Mouse (Mus musculus) limb, embryonic 15.5 days (tissue): ENCODE results near the gene Ppp2r5b. TPM values are rescaled to one million over a fixed set of nuclear protein-coding genes. Genes with fewer than 3 reads are reported as not detected.

Source experiments
- ATAC-seq: fragments of 200-750 bp; cut with Nextera tagmentation; 2 replicates; pipeline ENCODE4 v1.8.0; 2017; ENCODE audit warnings: low read depth, moderate TSS enrichment; ENCODE audit not compliant: insufficient number of reproducible peaks, low FRiP score, low TSS enrichment
- H3K27ac ChIP-seq: fragments of 300-500 bp; sonication (generic); 2 replicates; pipeline ENCODE4 v1.5.1; 2015; ENCODE audit warnings: moderate library complexity, mild to moderate bottlenecking, inconsistent platforms
- H3K27me3 ChIP-seq: fragments of 300-500 bp; sonication (generic); 2 replicates; pipeline ENCODE4 v1.6.1; 2015; ENCODE audit warnings: inconsistent platforms
- H3K36me3 ChIP-seq: fragments of 300-500 bp; sonication (generic); 2 replicates; pipeline ENCODE4 v1.6.1; 2015; ENCODE audit warnings: inconsistent platforms
- H3K4me1 ChIP-seq: fragments of 300-500 bp; sonication (generic); 2 replicates; pipeline ENCODE4 v1.6.1; 2015; ENCODE audit warnings: inconsistent platforms
- H3K4me2 ChIP-seq: fragments of 300-500 bp; sonication (generic); 2 replicates; pipeline ENCODE4 v1.6.1; 2015; ENCODE audit warnings: mild to moderate bottlenecking, inconsistent platforms
- H3K4me3 ChIP-seq: fragments of 300-500 bp; sonication (generic); 2 replicates; pipeline ENCODE4 v1.5.1; 2015; ENCODE audit warnings: mild to moderate bottlenecking, inconsistent platforms
- H3K9ac ChIP-seq: fragments of 300-500 bp; sonication (generic); 2 replicates; pipeline ENCODE4 v1.6.1; 2015; ENCODE audit warnings: inconsistent platforms
- H3K9me3 ChIP-seq: fragments of 300-500 bp; sonication (generic); 2 replicates; pipeline ENCODE4 v1.6.1; 2016; ENCODE audit warnings: inconsistent platforms
- WGBS: fragments of 180-500 bp; shearing (Covaris S2); methylation state at CpG from one replicate; pipeline ENCODE4 v1.1.7; 2015; 5-methylcytosine and 5-hydroxymethylcytosine counted together
- polyA plus RNA-seq: library from polyadenylated mRNA; unstranded; fragments of >200 nt; fragmentation: Nextera tagmentation; extraction: Ambion mirVana; gene quantifications from 2 replicates; pipeline ENCODE4 v1.2.1, GENCODE M21; 2015

The Ppp2r5b gene
- polyA plus RNA-seq, 1 experiment from 2014 or later, result 26.1 TPM

GRCm38 (mm10) chr19:6243226-6243625 is 7.6 kb upstream of the Ppp2r5b start:
- WGBS, result 82% methylated on average over 5 of the region's 5 CpGs
- H3K27me3 ChIP-seq, result no peaks in the 10 kb centered on the region
- no peak overlapping the region for H3K27ac ChIP-seq
- H3K9ac ChIP-seq, result no peak overlapping the region
- H3K4me3 ChIP-seq, result no peak overlapping the region
- H3K9me3 ChIP-seq, result no peaks in the 10 kb centered on the region
- H3K4me1 ChIP-seq, result peaks cover 15% of the 10 kb centered on the region
- no peak overlapping the region for H3K4me2 ChIP-seq
- H3K36me3 ChIP-seq, result peaks cover 47% of the 10 kb centered on the region
- no peak for ATAC-seq

- WGBS, result 0% methylated on average over 4 of the region's 4 CpGs
- peaks cover 15% of the 10 kb centered on the region for H3K4me1 ChIP-seq
- H3K36me3 ChIP-seq, result peaks cover 37% of the 10 kb centered on the region
- peak; percentile 15; the same call in 1 of the 2 replicates for ATAC-seq
- peak overlapping the region; percentile 84 for H3K9ac ChIP-seq
- H3K27me3 ChIP-seq, result no peaks in the 10 kb centered on the region
- peak overlapping the region; percentile 84 for H3K4me3 ChIP-seq
- no peaks in the 10 kb centered on the region for H3K9me3 ChIP-seq
- peak overlapping the region; percentile 85 for H3K4me2 ChIP-seq
- H3K27ac ChIP-seq, result peak overlapping the region; percentile 75
Observed at GRCm38 (mm10) chr19:6242281-6242680, 6.6 kb upstream of the Ppp2r5b start.

GRCm38 (mm10) chr19:6241274-6242107 is 5.8 kb upstream of the Ppp2r5b start, which contains the start of gene Atg2a:
Gene Atg2a, plus strand, starts transcription at chr19:6241668.
- peak within 1 kb of the TSS; percentile 85 for H3K4me2 ChIP-seq
- ATAC-seq, result peak; percentile 91
- H3K4me3 ChIP-seq, result peak within 1 kb of the TSS; percentile 84
- peaks cover 29% of the 10 kb centered on the region for H3K36me3 ChIP-seq
- peaks cover 17% of the 10 kb centered on the region for H3K4me1 ChIP-seq
- H3K9ac ChIP-seq, result peak within 1 kb of the TSS; percentile 84
- under 1% methylated on average over 55 of the region's 55 CpGs for WGBS
- H3K27me3 ChIP-seq, result no peaks in the 10 kb centered on the region
- H3K9me3 ChIP-seq, result no peaks in the 10 kb centered on the region
- peak within 1 kb of the TSS; percentile 75 for H3K27ac ChIP-seq

- H3K27ac ChIP-seq, result peak overlapping the region; percentile 50; the same call in 1 of the 2 replicates
- peaks cover 22% of the 10 kb centered on the region for H3K36me3 ChIP-seq
- no peak overlapping the region for H3K9ac ChIP-seq
- H3K27me3 ChIP-seq, result no peaks in the 10 kb centered on the region
- peaks cover 20% of the 10 kb centered on the region for H3K4me1 ChIP-seq
- 35% methylated on average over 5 of the region's 5 CpGs for WGBS
- ATAC-seq, result no peak
- H3K4me2 ChIP-seq, result peak overlapping the region; percentile 85
- H3K9me3 ChIP-seq, result no peaks in the 10 kb centered on the region
- peak overlapping the region; percentile 84; the same call in 1 of the 2 replicates for H3K4me3 ChIP-seq
Observed at GRCm38 (mm10) chr19:6240725-6241124, 5.1 kb upstream of the Ppp2r5b start.

GRCm38 (mm10) chr19:6240136-6240535 is 4.5 kb upstream of the Ppp2r5b start:
- H3K4me3 ChIP-seq, result no peak overlapping the region
- WGBS, result 55% methylated on average over 1 of the region's 1 CpGs
- no peak for ATAC-seq

GRCm38 (mm10) chr19:6238740-6239139 is 3.1 kb upstream of the Ppp2r5b start:
- no peak for ATAC-seq
- H3K4me1 ChIP-seq, result peaks cover 33% of the 10 kb centered on the region
- no peak overlapping the region for H3K4me2 ChIP-seq
- no peaks in the 10 kb centered on the region for H3K9me3 ChIP-seq
- H3K27ac ChIP-seq, result no peak overlapping the region
- H3K36me3 ChIP-seq, result peaks cover 4% of the 10 kb centered on the region; the same call in 1 of the 2 replicates
- no peak overlapping the region for H3K9ac ChIP-seq
- no peak overlapping the region for H3K4me3 ChIP-seq
- H3K27me3 ChIP-seq, result no peaks in the 10 kb centered on the region

More at GRCm38 (mm10) chr19:6240136-6240535, 4.5 kb upstream of the Ppp2r5b start:
- H3K4me1 ChIP-seq, result peaks cover 22% of the 10 kb centered on the region
- H3K4me2 ChIP-seq, result no peak overlapping the region
- H3K9me3 ChIP-seq, result no peaks in the 10 kb centered on the region
- H3K36me3 ChIP-seq, result peaks cover 16% of the 10 kb centered on the region
- H3K27me3 ChIP-seq, result no peaks in the 10 kb centered on the region
- no peak overlapping the region for H3K27ac ChIP-seq
- no peak overlapping the region for H3K9ac ChIP-seq

GRCm38 (mm10) chr19:6236842-6237241 is 1.2 kb upstream of the Ppp2r5b start:
- Histone ChIP-seq H3K4me1 (peaks cover 22% of the 10 kb centered on the region), H3K4me2 (no peak overlapping the region), H3K27me3 (no peaks in the 10 kb centered on the region), H3K4me3 (no peak overlapping the region), H3K36me3 (peaks cover 18% of the 10 kb centered on the region), H3K9ac (no peak overlapping the region), H3K9me3 (no peaks in the 10 kb centered on the region), H3K27ac (no peak overlapping the region)
- 72% methylated on average over 7 of the region's 7 CpGs for WGBS
- no peak for ATAC-seq

- Histone ChIP-seq H3K4me2 (peak overlapping the region; percentile 77), H3K27ac (peak overlapping the region; percentile 97), H3K27me3 (no peaks in the 10 kb centered on the region), H3K9me3 (no peaks in the 10 kb centered on the region), H3K4me3 (peak overlapping the region; percentile 79), H3K4me1 (peaks cover 22% of the 10 kb centered on the region), H3K36me3 (peaks cover 24% of the 10 kb centered on the region), H3K9ac (peak overlapping the region; percentile 78)
- WGBS, result 0% methylated on average over 9 of the region's 9 CpGs
- ATAC-seq, result peak; percentile 91
Observed at GRCm38 (mm10) chr19:6236053-6236441, 375 bp upstream of the Ppp2r5b start.

GRCm38 (mm10) chr19:6234337-6235083 is 1.2 kb downstream of the Ppp2r5b start:
- H3K9me3 ChIP-seq, result no peaks in the 10 kb centered on the region
- no peaks in the 10 kb centered on the region for H3K27me3 ChIP-seq
- peak overlapping the region; percentile 79 for H3K4me3 ChIP-seq
- peak overlapping the region; percentile 77 for H3K4me2 ChIP-seq
- 67% methylated on average over 11 of the region's 11 CpGs for WGBS
- H3K36me3 ChIP-seq, result peaks cover 40% of the 10 kb centered on the region
- no peak for ATAC-seq
- H3K9ac ChIP-seq, result peak overlapping the region; percentile 78
- H3K4me1 ChIP-seq, result peaks cover 18% of the 10 kb centered on the region
- H3K27ac ChIP-seq, result no peak overlapping the region

GRCm38 (mm10) chr19:6233647-6234046 is 2.0 kb downstream of the Ppp2r5b start:
- H3K27me3 ChIP-seq, result no peaks in the 10 kb centered on the region
- peaks cover 48% of the 10 kb centered on the region for H3K36me3 ChIP-seq
- ATAC-seq, result no peak
- H3K9ac ChIP-seq, result 0 out of 2 replicates have a peak overlapping the region, but pooled peaks have one; percentile 12
- H3K9me3 ChIP-seq, result no peaks in the 10 kb centered on the region
- H3K4me2 ChIP-seq, result no peak overlapping the region
- 91% methylated on average over 16 of the region's 16 CpGs for WGBS
- H3K4me3 ChIP-seq, result no peak overlapping the region
- H3K27ac ChIP-seq, result no peak overlapping the region
- peaks cover 18% of the 10 kb centered on the region for H3K4me1 ChIP-seq

- H3K9ac ChIP-seq, result no peak overlapping the region
- no peak overlapping the region for H3K4me3 ChIP-seq
- peaks cover 66% of the 10 kb centered on the region for H3K36me3 ChIP-seq
- no peak overlapping the region for H3K4me2 ChIP-seq
- no peak overlapping the region for H3K27ac ChIP-seq
- ATAC-seq, result no peak
- no peaks in the 10 kb centered on the region for H3K27me3 ChIP-seq
- no peaks in the 10 kb centered on the region for H3K9me3 ChIP-seq
- 86% methylated on average over 2 of the region's 2 CpGs for WGBS
- peaks cover 17% of the 10 kb centered on the region for H3K4me1 ChIP-seq
Observed at GRCm38 (mm10) chr19:6231036-6231435, 4.6 kb downstream of the Ppp2r5b start.

GRCm38 (mm10) chr19:6230411-6230810 is 5.3 kb downstream of the Ppp2r5b start:
- H3K4me1 ChIP-seq, result peaks cover 18% of the 10 kb centered on the region
- H3K9ac ChIP-seq, result no peak overlapping the region
- no peak overlapping the region for H3K4me3 ChIP-seq
- 87% methylated on average over 4 of the region's 4 CpGs for WGBS
- H3K27ac ChIP-seq, result no peak overlapping the region
- H3K9me3 ChIP-seq, result no peaks in the 10 kb centered on the region
- no peaks in the 10 kb centered on the region for H3K27me3 ChIP-seq
- no peak for ATAC-seq
- no peak overlapping the region for H3K4me2 ChIP-seq
- peaks cover 66% of the 10 kb centered on the region for H3K36me3 ChIP-seq
